Mouse (Mus musculus) megakaryocyte, embryonic 14.5 days (primary cell): ENCODE data around the gene Itk.

Experiments used
- FLI1 ChIP-seq: IDR thresholded peaks from 2 replicates; pipeline ENCODE4 v1.6.1; 2012; ENCODE audit warnings: low read length, inconsistent platforms, mixed read lengths
- GATA1 ChIP-seq: IDR thresholded peaks from 3 replicates; pipeline ENCODE4 v1.6.1; 2012; ENCODE audit warnings: mixed read lengths, low read length, inconsistent platforms, borderline replicate concordance

GRCm38 (mm10) chr11:46321559-46321958 is 67.8 kb downstream of the Itk start:
- TF ChIP-seq GATA1 = no peak
- TF ChIP-seq FLI1 = no peak
